Mouse (Mus musculus): Measurements from ENCODE around the gene Hsd17b14. TPM values are rescaled to one million over a fixed set of nuclear protein-coding genes. Genes with fewer than 3 reads are reported as not detected.

The Hsd17b14 gene
- polyA plus RNA-seq, 1 experiment: 1.3 TPM

DNA sequence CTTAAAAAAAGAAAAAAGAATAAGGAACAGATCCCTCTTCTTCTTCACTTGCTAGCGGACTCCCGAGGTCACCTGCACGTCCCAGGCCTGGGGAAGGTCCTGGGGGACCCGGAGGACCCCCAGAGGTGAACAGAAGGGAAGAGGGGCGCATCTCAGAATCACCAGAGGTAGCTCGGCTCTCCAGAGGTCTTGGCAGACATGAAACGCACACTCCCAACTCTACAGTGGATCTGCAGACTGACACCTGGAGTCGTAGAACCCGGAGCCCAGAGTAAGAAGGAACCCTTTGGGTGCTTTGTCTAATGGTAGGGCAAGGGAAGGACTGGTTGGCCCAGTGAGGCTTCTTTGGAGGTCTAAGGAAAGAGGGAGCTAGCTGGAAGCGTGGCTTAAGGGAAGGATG, 17.1 kb upstream of the Hsd17b14 start:
- TF ChIP-seq POLR2A (IDR thresholded peaks at IDR 0.05; ENCODE audit: borderline replicate concordance, insufficient read depth, low read length): no peak
- TF ChIP-seq CTCF (IDR thresholded peaks at IDR 0.05; ENCODE audit: borderline replicate concordance, insufficient read depth, low read depth, low read length): no peak
- H3K27me3 ChIP-seq (ENCODE audit: control insufficient read depth, insufficient read depth, low read length): no peaks in the 10 kb centered on the region
- no peak overlapping the region for H3K27ac ChIP-seq (ENCODE audit: insufficient read depth, low read length)
- peak overlapping the region; percentile 75 for H3K4me3 ChIP-seq (replicated peaks; ENCODE audit: insufficient read depth, low read depth, low read length)
- H3K4me1 ChIP-seq (ENCODE audit: control insufficient read depth, insufficient read depth, low read length): 0 out of 2 replicates have a peak, but pooled peaks cover 5% of the 10 kb centered on the region
- no peak for DNase-seq
- 81% methylated on average over 10 of the region's 10 CpGs for WGBS

DNA sequence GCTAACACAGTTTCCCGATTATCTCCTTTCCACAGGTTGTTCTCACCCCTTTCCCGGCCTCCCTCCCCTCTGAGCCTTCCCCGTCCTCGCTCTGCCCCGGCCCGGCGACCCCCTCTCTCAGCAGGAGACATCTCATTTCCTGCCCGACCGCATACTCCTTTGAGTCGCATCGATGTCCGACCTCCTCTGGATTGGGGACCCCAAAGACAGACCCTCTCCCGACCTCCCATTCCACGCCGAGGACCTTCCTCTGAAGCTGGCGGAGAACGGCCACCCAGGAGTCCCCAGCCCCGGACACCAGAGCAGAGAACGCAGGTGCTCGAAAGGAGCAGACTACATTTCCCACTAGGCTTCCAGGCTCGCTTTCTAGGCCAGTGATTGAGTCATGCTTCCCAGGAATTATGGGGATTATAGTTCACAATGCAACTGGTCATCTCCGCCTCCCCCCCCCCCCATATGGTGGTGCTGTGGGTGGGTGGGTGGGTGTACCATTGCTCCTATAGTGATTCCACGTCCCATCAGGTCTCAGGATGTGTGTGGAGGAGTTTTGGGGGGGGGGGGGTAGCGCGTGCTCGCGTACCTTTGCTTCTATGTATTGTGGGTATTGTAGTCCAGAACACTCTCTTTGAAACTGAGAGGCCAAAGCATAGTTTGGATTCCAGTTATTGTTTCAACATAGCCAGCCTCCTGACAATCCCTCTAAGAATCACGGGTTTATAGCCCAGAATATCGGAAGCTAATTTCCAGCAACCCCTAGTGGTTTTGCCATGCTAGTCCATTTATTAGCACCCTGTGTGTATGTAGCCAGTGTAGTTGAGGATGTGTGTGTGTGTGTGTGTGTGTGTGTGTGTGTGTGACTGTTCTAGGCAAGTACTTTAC, 16.3 kb upstream of the Hsd17b14 start:
- H3K4me3 ChIP-seq (replicated peaks; ENCODE audit: insufficient read depth, low read depth, low read length): peak overlapping the region; percentile 75
- H3K27me3 ChIP-seq (ENCODE audit: control insufficient read depth, insufficient read depth, low read length): no peaks in the 10 kb centered on the region
- peak overlapping the region; percentile 8; the same call in 1 of the 2 replicates for H3K27ac ChIP-seq (ENCODE audit: insufficient read depth, low read length)
- WGBS: under 1% methylated on average over 29 of the region's 29 CpGs
- peak; percentile 76 to 84 for DNase-seq
- H3K4me1 ChIP-seq (ENCODE audit: control insufficient read depth, insufficient read depth, low read length): 0 out of 2 replicates have a peak, but pooled peaks cover 5% of the 10 kb centered on the region
- TF ChIP-seq POLR2A (IDR thresholded peaks at IDR 0.05; ENCODE audit: borderline replicate concordance, insufficient read depth, low read length): peak; percentile 39; the same call in 1 of the 2 replicates
- no peak for TF ChIP-seq CTCF (IDR thresholded peaks at IDR 0.05; ENCODE audit: borderline replicate concordance, insufficient read depth, low read depth, low read length)

DNA sequence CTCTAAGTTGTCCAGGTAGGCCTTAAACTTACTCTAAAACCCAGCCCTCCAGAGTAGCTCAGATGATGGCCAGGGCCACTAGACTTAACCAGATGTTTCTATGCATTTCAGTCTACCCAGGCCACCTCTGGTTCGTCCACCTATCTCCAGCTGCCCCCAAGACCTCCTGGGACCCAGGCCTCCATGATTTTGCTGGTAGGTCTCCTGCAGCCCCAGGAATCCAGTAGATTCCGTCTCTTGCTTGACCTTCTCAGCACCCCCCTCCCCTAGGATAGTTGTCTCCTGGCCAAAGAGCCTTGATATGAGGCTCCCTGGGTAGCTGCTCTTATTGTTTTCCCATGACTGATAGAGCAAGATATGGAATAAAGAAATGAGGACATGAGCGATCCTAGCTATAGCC, 15.6 kb upstream of the Hsd17b14 start:
- no peaks in the 10 kb centered on the region for H3K27me3 ChIP-seq (ENCODE audit: control insufficient read depth, insufficient read depth, low read length)
- 0 out of 2 replicates have a peak, but pooled peaks cover 5% of the 10 kb centered on the region for H3K4me1 ChIP-seq (ENCODE audit: control insufficient read depth, insufficient read depth, low read length)
- TF ChIP-seq CTCF (IDR thresholded peaks at IDR 0.05; ENCODE audit: borderline replicate concordance, insufficient read depth, low read depth, low read length): no peak
- no peak for TF ChIP-seq POLR2A (IDR thresholded peaks at IDR 0.05; ENCODE audit: borderline replicate concordance, insufficient read depth, low read length)
- WGBS: 71% methylated on average over 3 of the region's 3 CpGs
- H3K4me3 ChIP-seq (replicated peaks; ENCODE audit: insufficient read depth, low read depth, low read length): no peak overlapping the region
- no peak for DNase-seq
- no peak overlapping the region for H3K27ac ChIP-seq (ENCODE audit: insufficient read depth, low read length)

DNA sequence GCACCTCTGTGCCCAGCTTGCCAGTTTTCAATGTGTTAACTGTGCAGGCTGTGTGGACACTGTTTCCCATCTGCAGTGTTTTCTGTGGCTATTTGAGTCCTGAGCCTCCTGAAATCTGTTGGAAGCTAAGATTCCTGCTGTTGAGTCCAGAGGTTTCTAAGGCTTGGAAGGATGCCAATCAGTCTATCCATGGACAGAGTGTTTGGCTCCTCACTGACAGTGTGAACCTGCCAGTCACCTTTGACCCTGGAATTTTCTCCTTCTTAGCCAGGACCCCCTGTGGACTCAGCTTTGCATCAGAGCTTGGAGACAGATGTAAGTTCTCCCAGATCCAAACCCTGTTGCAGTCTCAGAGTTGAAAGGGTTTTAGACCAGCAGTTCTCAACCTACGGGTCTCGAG, 14.5 kb upstream of the Hsd17b14 start:
- 61% methylated on average over 2 of the region's 2 CpGs for WGBS
- TF ChIP-seq CTCF (IDR thresholded peaks at IDR 0.05; ENCODE audit: borderline replicate concordance, insufficient read depth, low read depth, low read length) (no peak), POLR2A (IDR thresholded peaks at IDR 0.05; ENCODE audit: borderline replicate concordance, insufficient read depth, low read length) (no peak)
- Histone ChIP-seq H3K27me3 (ENCODE audit: control insufficient read depth, insufficient read depth, low read length) (no peaks in the 10 kb centered on the region), H3K27ac (ENCODE audit: insufficient read depth, low read length) (no peak overlapping the region), H3K4me1 (ENCODE audit: control insufficient read depth, insufficient read depth, low read length) (0 out of 2 replicates have a peak, but pooled peaks cover 5% of the 10 kb centered on the region), H3K4me3 (replicated peaks; ENCODE audit: insufficient read depth, low read depth, low read length) (no peak overlapping the region)
- DNase-seq: no peak

DNA sequence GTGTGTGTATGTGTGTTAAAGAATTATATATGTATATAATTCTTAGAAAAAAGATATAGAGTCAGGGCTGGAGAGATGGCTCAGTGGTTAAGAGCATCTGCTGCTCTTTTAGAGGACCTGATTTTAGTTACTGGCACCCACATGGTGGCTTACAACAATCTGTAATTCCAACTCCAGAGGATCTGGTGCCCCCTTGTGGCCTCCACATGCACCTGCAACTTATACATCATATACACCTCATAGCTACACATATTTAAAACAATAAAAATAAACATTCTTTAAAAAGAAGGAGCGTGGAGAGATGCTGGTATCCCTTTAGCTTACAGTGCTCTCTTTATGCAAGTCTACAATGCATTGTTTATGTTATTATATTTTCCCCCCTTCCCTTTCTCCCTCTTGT, 10.2 kb upstream of the Hsd17b14 start:
- Histone ChIP-seq H3K4me1 (ENCODE audit: control insufficient read depth, insufficient read depth, low read length) (no peaks in the 10 kb centered on the region), H3K27ac (ENCODE audit: insufficient read depth, low read length) (no peak overlapping the region), H3K4me3 (replicated peaks; ENCODE audit: insufficient read depth, low read depth, low read length) (no peak overlapping the region), H3K27me3 (ENCODE audit: control insufficient read depth, insufficient read depth, low read length) (no peaks in the 10 kb centered on the region)
- 98% methylated on average over 1 of the region's 1 CpGs for WGBS
- no peak for DNase-seq
- no peak for TF ChIP-seq POLR2A (IDR thresholded peaks at IDR 0.05; ENCODE audit: borderline replicate concordance, insufficient read depth, low read length)
- TF ChIP-seq CTCF (IDR thresholded peaks at IDR 0.05; ENCODE audit: borderline replicate concordance, insufficient read depth, low read depth, low read length): no peak

DNA sequence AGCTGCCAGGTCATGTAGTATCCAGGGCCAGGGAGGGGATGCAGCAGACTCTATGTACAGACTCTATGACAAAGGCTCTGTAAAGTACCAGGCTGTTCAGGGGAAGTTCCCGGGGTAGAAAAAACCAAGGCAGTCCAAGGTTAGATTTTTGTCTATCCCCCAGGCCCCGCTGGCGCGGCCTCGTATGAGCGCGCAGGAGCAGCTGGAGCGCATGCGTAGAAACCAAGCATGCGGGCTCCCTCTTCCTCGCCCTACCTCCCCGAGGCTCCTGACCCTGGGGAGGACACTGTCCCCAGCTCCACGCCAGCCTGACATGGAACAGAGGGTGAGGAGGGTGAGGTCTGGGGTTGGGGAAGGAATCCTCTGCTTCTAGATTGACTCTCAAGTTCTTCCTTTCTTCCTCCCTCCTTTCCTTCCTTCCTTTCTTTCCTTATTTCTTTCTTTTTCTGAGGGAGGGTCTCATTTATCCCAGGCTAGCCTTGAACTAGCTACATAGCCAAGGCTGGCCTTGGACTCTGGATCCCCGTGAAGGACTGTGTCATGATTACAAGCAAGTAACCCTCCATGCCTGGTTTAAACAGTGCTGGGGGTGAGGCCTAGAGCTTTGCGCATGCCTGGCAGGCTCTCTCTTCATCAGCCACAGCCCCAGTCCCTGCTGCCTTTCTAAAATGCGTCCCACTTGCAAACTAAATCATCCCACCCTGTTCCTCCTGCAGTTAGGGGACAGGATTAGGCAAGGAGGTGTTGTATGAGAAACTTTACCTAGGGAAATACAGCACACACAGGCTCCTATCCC, 4.9 kb upstream of the Hsd17b14 start:
- Histone ChIP-seq H3K4me1 (ENCODE audit: control insufficient read depth, insufficient read depth, low read length) (no peaks in the 10 kb centered on the region), H3K4me3 (replicated peaks; ENCODE audit: insufficient read depth, low read depth, low read length) (no peak overlapping the region), H3K27ac (ENCODE audit: insufficient read depth, low read length) (no peak overlapping the region), H3K27me3 (ENCODE audit: control insufficient read depth, insufficient read depth, low read length) (no peaks in the 10 kb centered on the region)
- TF ChIP-seq CTCF (IDR thresholded peaks at IDR 0.05; ENCODE audit: borderline replicate concordance, insufficient read depth, low read depth, low read length) (no peak), POLR2A (IDR thresholded peaks at IDR 0.05; ENCODE audit: borderline replicate concordance, insufficient read depth, low read length) (no peak)
- WGBS: 85% methylated on average over 16 of the region's 16 CpGs
- DNase-seq: no peak

DNA sequence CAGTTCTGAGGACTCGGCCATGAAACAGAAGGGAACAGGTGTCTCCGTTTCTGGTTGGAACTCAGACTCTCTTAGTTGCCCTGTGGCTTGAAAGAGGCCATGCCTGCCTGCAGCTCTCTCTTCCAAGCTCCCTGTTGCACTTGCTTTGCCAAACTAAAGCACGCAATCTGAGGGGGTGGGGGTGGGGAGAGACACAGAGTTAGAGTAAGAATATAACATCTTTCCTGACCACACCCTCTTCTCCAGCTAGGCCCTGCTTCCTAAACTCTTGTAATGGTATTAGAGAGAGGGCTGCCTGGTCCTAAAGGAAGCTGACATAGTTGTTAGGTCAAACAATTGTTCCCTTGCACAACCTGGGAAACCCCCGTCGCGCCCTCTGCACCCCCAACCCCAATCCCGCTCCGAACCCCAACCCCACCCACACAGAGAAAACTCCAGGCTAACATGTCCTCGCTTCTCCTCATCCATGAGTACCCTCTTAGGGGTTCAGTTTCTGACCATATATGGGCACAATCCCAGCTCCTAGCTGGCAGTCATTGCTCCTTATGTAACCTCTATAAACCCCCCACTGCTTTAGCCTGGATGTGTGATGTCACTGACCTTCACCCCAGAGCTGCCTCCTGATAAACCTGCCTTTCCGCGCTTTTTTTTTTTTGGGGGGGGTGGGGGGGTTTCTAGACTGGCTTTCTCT, 3.7 kb upstream of the Hsd17b14 start:
- WGBS: 80% methylated on average over 11 of the region's 11 CpGs
- DNase-seq: no peak
- H3K4me3 ChIP-seq (replicated peaks; ENCODE audit: insufficient read depth, low read depth, low read length): no peak overlapping the region
- no peaks in the 10 kb centered on the region for H3K27me3 ChIP-seq (ENCODE audit: control insufficient read depth, insufficient read depth, low read length)
- H3K27ac ChIP-seq (ENCODE audit: insufficient read depth, low read length): no peak overlapping the region
- no peaks in the 10 kb centered on the region for H3K4me1 ChIP-seq (ENCODE audit: control insufficient read depth, insufficient read depth, low read length)
- TF ChIP-seq CTCF (IDR thresholded peaks at IDR 0.05; ENCODE audit: borderline replicate concordance, insufficient read depth, low read depth, low read length) (no peak), POLR2A (IDR thresholded peaks at IDR 0.05; ENCODE audit: borderline replicate concordance, insufficient read depth, low read length) (no peak)

All from cerebellum, adult 2 months (tissue).